Mouse (Mus musculus) MEL (cell line): Measurements from ENCODE around the gene Gm44973. TPM values are rescaled to one million over a fixed set of nuclear protein-coding genes. Genes with fewer than 3 reads are reported as not detected.

Experiments used
- DNase-seq: peaks from one replicate; pipeline ENCODE4 v3.0.0; 2011; ENCODE audit warnings: low read depth, low spot score
- H3K27ac ChIP-seq: 2 replicates; pipeline ENCODE4 v1.5.1; 2012; ENCODE audit warnings: low read depth, mild to moderate bottlenecking, control low read depth, low read length, moderate library complexity; ENCODE audit not compliant: control insufficient read depth
- H3K27me3 ChIP-seq, 2 experiments: fragments of 150-350 bp in 1 of 2; sonication (generic) in 1 of 2; 2 replicates each; pipeline ENCODE4 v1.6.1; 2012; ENCODE audit warnings: low read length in 2 of 2, mild to moderate bottlenecking in 2 of 2, improper control_type of control experiment in 1 of 2, moderate library complexity in 1 of 2; ENCODE audit not compliant: insufficient read depth in 2 of 2, control insufficient read depth in 1 of 2
- H3K36me3 ChIP-seq, 2 experiments: 2 replicates each; pipeline ENCODE4 v1.6.1; 2012 to 2014; ENCODE audit warnings: low read length in 2 of 2, improper control_type of control experiment in 1 of 2, inconsistent platforms in 1 of 2, mild to moderate bottlenecking in 1 of 2; ENCODE audit not compliant: insufficient read depth in 2 of 2, control insufficient read depth in 1 of 2
- H3K4me1 ChIP-seq, 2 experiments: fragments of 150-350 bp in 1 of 2; sonication (generic) in 1 of 2; 2 replicates each; pipeline ENCODE4 v1.6.1; 2012; ENCODE audit warnings: low read length in 2 of 2, improper control_type of control experiment in 1 of 2, mild to moderate bottlenecking in 1 of 2; ENCODE audit not compliant: insufficient read depth in 2 of 2, control insufficient read depth in 1 of 2
- H3K4me3 ChIP-seq, 2 experiments: fragments of 150-350 bp in 1 of 2; sonication (generic) in 1 of 2; 2 replicates each; pipeline ENCODE4 v1.5.1; 2012; ENCODE audit warnings: low read depth in 2 of 2, low read length in 2 of 2, mild to moderate bottlenecking in 2 of 2, moderate library complexity in 2 of 2, control low read depth in 1 of 2, improper control_type of control experiment in 1 of 2; ENCODE audit not compliant: control insufficient read depth in 1 of 2, insufficient read depth in 1 of 2
- H3K79me2 ChIP-seq: 2 replicates; pipeline ENCODE4 v1.6.1; 2012; ENCODE audit warnings: mild to moderate bottlenecking, low read length, moderate library complexity; ENCODE audit not compliant: control insufficient read depth, poor library complexity, insufficient read depth
- H3K9ac ChIP-seq: 2 replicates; pipeline ENCODE4 v1.6.1; 2012; ENCODE audit warnings: low read depth, mild to moderate bottlenecking, control low read depth, low read length, moderate library complexity; ENCODE audit not compliant: control insufficient read depth, poor library complexity, severe bottlenecking
- H3K9me3 ChIP-seq: fragments of 150-350 bp; sonication (generic); replicated peaks from 2 replicates; pipeline ENCODE4 v1.6.1; 2012; ENCODE audit warnings: mild to moderate bottlenecking, low read length, improper control_type of control experiment, moderate library complexity; ENCODE audit not compliant: insufficient read depth
- CTCF ChIP-seq, 3 experiments: IDR thresholded peaks in 2 of 3; conservative IDR thresholded peaks in 1 of 3; 2 replicates each; pipeline ENCODE4 v1.5.1; 2011 to 2012; ENCODE audit warnings: low read length in 3 of 3, low read depth in 2 of 3, mild to moderate bottlenecking in 2 of 3, improper control_type of control experiment in 1 of 3, inconsistent platforms in 1 of 3, mixed read lengths in 1 of 3, moderate library complexity in 1 of 3; ENCODE audit not compliant: control insufficient read depth in 1 of 3, insufficient read depth in 1 of 3, poor library complexity in 1 of 3, severe bottlenecking in 1 of 3
- EP300 ChIP-seq, 2 experiments: IDR thresholded peaks; 2 replicates each; pipeline ENCODE4 v1.6.1; 2011; ENCODE audit warnings: improper control_type of control experiment in 2 of 2, low read length in 2 of 2, low read depth in 1 of 2, mild to moderate bottlenecking in 1 of 2
- ETS1 ChIP-seq: IDR thresholded peaks from 2 replicates; pipeline ENCODE4 v1.6.1; 2012; ENCODE audit warnings: low read depth, mild to moderate bottlenecking, inconsistent platforms, low read length, improper control_type of control experiment, moderate library complexity
- GATA1 ChIP-seq: IDR thresholded peaks from 2 replicates; pipeline ENCODE4 v1.6.1; 2011; ENCODE audit warnings: low read depth, low read length, improper control_type of control experiment
- MAZ ChIP-seq: IDR thresholded peaks from 2 replicates; pipeline ENCODE4 v1.6.1; 2012; ENCODE audit warnings: low read depth, mild to moderate bottlenecking, inconsistent platforms, low read length, improper control_type of control experiment
- MXI1 ChIP-seq: IDR thresholded peaks from 2 replicates; pipeline ENCODE4 v1.6.1; 2011; ENCODE audit warnings: mild to moderate bottlenecking, low read depth, low read length, improper control_type of control experiment
- RAD21 ChIP-seq: IDR thresholded peaks from 2 replicates; pipeline ENCODE4 v1.6.1; 2011; ENCODE audit warnings: mild to moderate bottlenecking, low read depth, low read length, improper control_type of control experiment
- SIN3A ChIP-seq: IDR thresholded peaks from 2 replicates; pipeline ENCODE4 v1.6.1; 2012; ENCODE audit warnings: low read length, improper control_type of control experiment, inconsistent platforms
- TCF12 ChIP-seq: IDR thresholded peaks from 2 replicates; pipeline ENCODE4 v1.6.1; 2014; ENCODE audit warnings: low read depth, mild to moderate bottlenecking, inconsistent platforms, low read length, improper control_type of control experiment, moderate library complexity
- UBTF ChIP-seq: IDR thresholded peaks from 2 replicates; pipeline ENCODE4 v1.6.1; 2012; ENCODE audit warnings: low read depth, mild to moderate bottlenecking, inconsistent platforms, low read length, improper control_type of control experiment, moderate library complexity, borderline replicate concordance; ENCODE audit not compliant: insufficient read depth
- ZC3H11A ChIP-seq: IDR thresholded peaks from 2 replicates; pipeline ENCODE4 v1.6.1; 2012; ENCODE audit warnings: low read depth, mild to moderate bottlenecking, inconsistent platforms, low read length, improper control_type of control experiment
- polyA plus RNA-seq, 2 experiments: library from polyadenylated mRNA; stranded (reverse) in 1 of 2; unstranded in 1 of 2; fragments of >175 nt in 1 of 2; fragments of >200 nt in 1 of 2; gene quantifications; 2 replicates each; pipeline versions ENCODE4 v1.2.1 to v1.2.4; 2012; ENCODE audit warnings: low replicate concordance in 2 of 2, low read depth in 1 of 2; ENCODE audit not compliant: insufficient read length in 2 of 2, insufficient read depth in 1 of 2, missing spikeins in 1 of 2
- total RNA-seq: library from RNA; depleted of rRNA; stranded (reverse); fragments of 300-350 nt; gene quantifications from 2 replicates; pipeline ENCODE4 v1.2.3, GENCODE M21; 2012

Gene Gm44973
- total and polyA plus RNA-seq, 3 experiments = 7.9 TPM; not detected in 2

DNA sequence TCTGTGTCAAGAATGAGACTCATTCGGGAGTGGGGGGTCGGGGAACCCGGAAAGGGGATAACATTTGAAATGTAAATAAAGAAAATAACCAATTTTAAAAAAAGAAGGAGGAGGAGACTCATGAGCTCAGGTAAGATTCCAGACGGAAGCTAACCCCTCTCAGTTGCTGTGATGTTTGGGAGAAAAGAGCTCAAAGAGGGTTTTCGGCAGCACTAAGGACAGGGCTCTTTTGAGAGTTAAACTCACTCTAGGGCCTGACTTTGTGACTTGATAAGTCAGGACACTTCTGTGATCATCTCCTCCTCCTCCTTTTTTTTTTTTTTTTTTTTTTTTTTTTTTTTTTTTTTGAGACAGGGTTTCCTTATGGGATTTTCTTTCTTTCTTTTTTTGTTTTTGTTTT is 23.6 kb downstream of the Gm44973 start:
- peak overlapping the region; percentile 93 for H3K4me3 ChIP-seq
- H3K9me3 ChIP-seq = no peaks in the 10 kb centered on the region
- H3K27ac ChIP-seq = peak overlapping the region; percentile 91
- no peaks in the 10 kb centered on the region; a peak in 2 of 4 replicates for H3K36me3 ChIP-seq
- no peaks in the 10 kb centered on the region; the same call in 1 of the 2 replicates for H3K79me2 ChIP-seq
- peaks cover 0 to 5% of the 10 kb centered on the region in 2 experiments; a peak in 2 of 4 replicates for H3K4me1 ChIP-seq
- no peaks in the 10 kb centered on the region for H3K27me3 ChIP-seq
- peak overlapping the region; percentile 91 for H3K9ac ChIP-seq
- TF ChIP-seq SIN3A (0 out of 2 replicates have a peak, but pooled peaks have one; percentile 37), MXI1 (0 out of 2 replicates have a peak, but pooled peaks have one; percentile 7), MAZ (0 out of 2 replicates have a peak, but pooled peaks have one; percentile 9), GATA1 (no peak)
- DNase-seq = peak; percentile 57

DNA sequence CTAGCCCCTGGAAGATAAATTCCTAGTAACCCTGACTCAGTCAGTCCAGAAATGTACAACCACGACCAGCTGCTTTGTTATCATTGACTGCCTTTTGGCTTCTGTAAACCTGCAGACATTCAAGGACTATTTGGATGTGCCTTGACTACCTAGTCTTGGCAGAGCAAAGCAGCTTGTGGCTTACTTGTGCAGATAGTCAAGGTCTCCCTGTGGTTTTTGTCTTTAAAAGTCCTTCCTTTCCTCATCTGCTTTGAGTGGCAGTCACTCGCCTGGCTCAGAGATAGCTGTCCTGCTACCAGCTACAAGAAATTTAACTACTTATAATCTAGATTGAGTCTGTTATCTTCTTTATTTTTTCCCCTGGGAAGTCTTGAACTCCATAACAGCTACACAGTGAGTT is 29.7 kb downstream of the Gm44973 start:
- H3K79me2 ChIP-seq = no peaks in the 10 kb centered on the region
- no peaks in the 10 kb centered on the region for H3K27me3 ChIP-seq
- DNase-seq = peak; percentile 58
- H3K27ac ChIP-seq = no peak overlapping the region
- no peak overlapping the region for H3K9ac ChIP-seq
- H3K9me3 ChIP-seq = no peaks in the 10 kb centered on the region
- H3K4me1 ChIP-seq = no peaks in the 10 kb centered on the region
- TF ChIP-seq TCF12 (peak; percentile 39; the same call in 1 of the 2 replicates), EP300 (IDR thresholded peaks at IDR 0.05; ENCODE audit: low read depth in 1 of 2, low read length in 2 of 2) (peak in 1 of 2 experiments; percentile 17; a peak in 1 of 4 replicates), SIN3A (no peak), ETS1 (peak; percentile 44; the same call in 1 of the 2 replicates), UBTF (no peak)
- H3K36me3 ChIP-seq = no peaks in the 10 kb centered on the region
- H3K4me3 ChIP-seq = no peak overlapping the region

DNA sequence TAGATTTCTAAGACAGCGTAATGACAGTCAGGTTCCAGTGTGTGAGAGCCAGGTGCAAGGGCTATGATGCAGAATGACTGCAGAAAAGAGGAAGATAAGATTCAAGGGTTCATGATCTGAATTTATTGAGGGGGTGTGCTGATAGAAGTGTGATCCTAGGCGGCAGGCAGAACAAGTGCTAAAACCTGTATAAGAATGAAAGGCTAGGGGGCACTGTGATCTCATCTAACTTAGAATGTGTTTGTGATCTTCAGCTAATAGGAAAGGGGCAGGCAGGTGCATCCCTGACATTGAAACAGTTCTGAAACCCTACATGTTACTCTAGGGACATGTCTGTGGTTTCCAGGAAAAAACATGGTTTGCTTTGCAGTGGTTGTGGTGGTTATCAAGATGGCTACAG is 30.8 kb downstream of the Gm44973 start:
- H3K4me3 ChIP-seq = no peak overlapping the region
- H3K36me3 ChIP-seq = no peaks in the 10 kb centered on the region
- no peak overlapping the region for H3K9ac ChIP-seq
- no peak for DNase-seq
- H3K27me3 ChIP-seq = no peaks in the 10 kb centered on the region
- no peaks in the 10 kb centered on the region for H3K79me2 ChIP-seq
- H3K4me1 ChIP-seq = no peaks in the 10 kb centered on the region
- no peak overlapping the region for H3K27ac ChIP-seq
- no peaks in the 10 kb centered on the region for H3K9me3 ChIP-seq
- peak in 2 of 3 experiments; percentile 7 to 31; a peak in 2 of 6 replicates for TF ChIP-seq CTCF (IDR thresholded peaks at IDR 0.05 in 2 of 3, conservative IDR thresholded peaks at IDR 0.05 in 1 of 3; ENCODE audit: control insufficient read depth in 1 of 3, insufficient read depth in 1 of 3, low read depth in 2 of 3, low read length in 3 of 3, poor library complexity in 1 of 3, severe bottlenecking in 1 of 3)
- peak; percentile 20 for TF ChIP-seq RAD21
- TF ChIP-seq ZC3H11A = no peak
